Mouse (Mus musculus) intestine, embryonic 14.5 days (tissue): ENCODE results near the gene Pqlc2. TPM values are rescaled to one million over a fixed set of nuclear protein-coding genes. Genes with fewer than 3 reads are reported as not detected.

Experiments used
- ATAC-seq: fragments of 200-750 bp; cut with Nextera tagmentation; replicated peaks from 2 replicates; pipeline ENCODE4 v1.8.0; 2017; ENCODE audit warnings: low read depth, moderate number of reproducible peaks, moderate TSS enrichment, moderate library complexity; ENCODE audit not compliant: low FRiP score, low TSS enrichment
- DNase-seq: peaks from one replicate; pipeline ENCODE4 v3.0.0-alpha.2; 2018; ENCODE audit warnings: low spot score
- H3K27ac ChIP-seq: fragments of 300-500 bp; sonication (generic); 2 replicates; pipeline ENCODE4 v1.5.1; 2014; ENCODE audit warnings: low read depth, mild to moderate bottlenecking, control low read depth
- H3K27me3 ChIP-seq: fragments of 300-500 bp; sonication (generic); replicated peaks from 2 replicates; pipeline ENCODE4 v1.6.1; 2014; ENCODE audit warnings: low read length, control low read depth; ENCODE audit not compliant: control insufficient read depth, insufficient read depth
- H3K36me3 ChIP-seq: fragments of 300-500 bp; sonication (generic); 2 replicates; pipeline ENCODE4 v1.6.1; 2014; ENCODE audit warnings: low read length, control low read depth; ENCODE audit not compliant: control insufficient read depth, insufficient read depth
- H3K4me1 ChIP-seq: fragments of 300-500 bp; sonication (generic); replicated peaks from 2 replicates; pipeline ENCODE4 v1.6.1; 2014; ENCODE audit warnings: low read length, control low read depth, mixed read lengths; ENCODE audit not compliant: control insufficient read depth, insufficient read depth
- H3K4me2 ChIP-seq: fragments of 300-500 bp; sonication (generic); 2 replicates; pipeline ENCODE4 v1.6.1; 2014; ENCODE audit warnings: low read length
- H3K4me3 ChIP-seq: fragments of 300-500 bp; sonication (generic); 2 replicates; pipeline ENCODE4 v1.5.1; 2014; ENCODE audit warnings: low read depth, low read length, control low read depth, mixed read lengths
- H3K9ac ChIP-seq: fragments of 300-500 bp; sonication (generic); 2 replicates; pipeline ENCODE4 v1.6.1; 2014; ENCODE audit warnings: mild to moderate bottlenecking, low read length
- H3K9me3 ChIP-seq: fragments of 300-500 bp; sonication (generic); 2 replicates; pipeline ENCODE4 v1.6.1; 2016; ENCODE audit warnings: low read length, control low read depth; ENCODE audit not compliant: control insufficient read depth
- WGBS: fragments of 180-500 bp; shearing (Covaris S2); extraction: QIAGEN DNeasy Blood & Tissue Kit; methylation state at CpG from one replicate; pipeline ENCODE4 v1.1.7; 2014; 5-methylcytosine and 5-hydroxymethylcytosine counted together
- polyA plus RNA-seq: library from polyadenylated mRNA; unstranded; fragments of >200 nt; fragmentation: Nextera tagmentation; extraction: Ambion mirVana; gene quantifications from 2 replicates; pipeline ENCODE4 v1.2.1, GENCODE M21; 2014

Pqlc2 gene
- polyA plus RNA-seq, 1 experiment from 2014 or later: 17.1 TPM

DNA sequence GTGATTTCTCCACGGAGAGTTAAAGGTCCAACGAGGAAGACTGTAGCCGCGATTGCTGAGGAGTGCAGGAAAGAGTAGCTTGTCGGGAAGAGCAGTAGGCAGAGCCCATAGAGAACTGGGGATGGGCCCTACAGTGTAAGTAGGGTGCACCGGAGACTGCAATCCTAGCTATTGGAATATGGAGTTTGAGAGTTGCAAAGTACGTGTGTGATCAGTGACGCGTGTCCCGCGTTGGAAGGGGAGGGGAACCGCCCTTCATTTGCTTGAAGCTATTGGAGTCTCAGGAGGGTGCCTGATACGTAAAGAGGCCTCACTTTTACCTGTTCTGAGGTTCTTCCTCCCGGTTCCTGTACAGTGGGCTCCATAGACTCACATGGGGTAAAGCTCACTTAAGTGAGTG, 1.2 kb upstream of the Pqlc2 start:
- H3K9me3 ChIP-seq: no peaks in the 10 kb centered on the region
- H3K27me3 ChIP-seq: no peaks in the 10 kb centered on the region
- peak overlapping the region; percentile 95 for H3K4me3 ChIP-seq
- H3K36me3 ChIP-seq: peaks cover 24% of the 10 kb centered on the region
- H3K27ac ChIP-seq: no peak overlapping the region
- H3K4me2 ChIP-seq: peak overlapping the region; percentile 93
- peaks cover 15% of the 10 kb centered on the region; the same call in 1 of the 2 replicates for H3K4me1 ChIP-seq
- peak overlapping the region; percentile 88 for H3K9ac ChIP-seq
- ATAC-seq (no peak), DNase-seq (peak; percentile 63)
- 25% methylated on average over 14 of the region's 14 CpGs for WGBS

- Histone ChIP-seq H3K4me3 (peak overlapping the region; percentile 95), H3K9me3 (no peaks in the 10 kb centered on the region), H3K36me3 (peaks cover 24% of the 10 kb centered on the region), H3K27me3 (no peaks in the 10 kb centered on the region), H3K4me2 (peak overlapping the region; percentile 93), H3K9ac (peak overlapping the region; percentile 88), H3K4me1 (peaks cover 15% of the 10 kb centered on the region; the same call in 1 of the 2 replicates), H3K27ac (peak overlapping the region; percentile 78)
- under 1% methylated on average over 53 of the region's 53 CpGs for WGBS
- ATAC-seq (peak; percentile 75), DNase-seq (no peak)
These were observed 592 bp upstream of the Pqlc2 start for GRCm38 (mm10) chr4:139310899-139311701.

DNA sequence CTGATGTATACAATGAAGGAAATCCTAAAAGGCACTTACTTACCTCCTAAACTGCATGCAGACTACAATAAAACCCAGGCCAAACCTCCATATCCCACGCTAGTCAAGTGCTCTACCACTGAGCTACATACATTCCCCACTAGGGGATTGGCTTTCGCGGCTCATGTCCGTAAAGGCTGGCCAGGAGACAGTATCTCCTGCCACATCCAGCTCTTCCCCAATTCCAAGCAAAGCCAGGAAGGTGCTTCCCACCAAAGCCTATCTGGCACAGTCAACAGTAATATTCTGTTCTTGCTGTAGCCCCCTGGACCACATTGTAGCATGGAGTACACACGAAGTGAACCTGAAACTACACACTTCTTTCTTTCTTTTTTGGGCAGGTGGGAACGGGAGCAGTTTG, 857 bp downstream of the Pqlc2 start:
- WGBS: 19% methylated on average over 6 of the region's 6 CpGs
- no peak for ATAC-seq
- Histone ChIP-seq H3K9ac (peak overlapping the region; percentile 88), H3K4me3 (peak overlapping the region; percentile 95), H3K4me1 (peaks cover 15% of the 10 kb centered on the region; the same call in 1 of the 2 replicates), H3K27me3 (no peaks in the 10 kb centered on the region), H3K4me2 (peak overlapping the region; percentile 93), H3K27ac (no peak overlapping the region), H3K36me3 (peaks cover 10% of the 10 kb centered on the region), H3K9me3 (no peaks in the 10 kb centered on the region)
- DNase-seq: no peak

DNA sequence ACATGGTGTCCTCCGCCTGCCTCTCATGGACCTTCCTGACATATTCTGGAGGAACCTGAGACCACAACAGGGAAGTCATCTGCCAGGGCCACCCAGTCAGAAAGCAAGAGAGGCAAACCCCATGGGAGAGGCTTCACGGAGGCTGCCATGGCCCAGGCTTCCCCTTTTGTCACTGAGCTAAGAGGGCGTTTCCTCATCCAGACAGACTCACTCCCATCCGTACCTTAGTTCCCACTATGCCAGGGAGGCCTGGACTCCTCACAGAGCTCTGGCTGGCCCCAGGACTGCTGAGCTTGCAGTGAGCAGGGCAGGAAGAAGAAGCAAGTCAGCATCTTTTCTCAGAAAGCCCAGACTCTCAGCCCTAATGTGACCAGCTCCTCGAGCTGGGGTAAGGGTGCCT, 2.6 kb downstream of the Pqlc2 start:
- Histone ChIP-seq H3K27me3 (no peaks in the 10 kb centered on the region), H3K4me1 (peaks cover 15% of the 10 kb centered on the region; the same call in 1 of the 2 replicates), H3K36me3 (peaks cover 8% of the 10 kb centered on the region; the same call in 1 of the 2 replicates), H3K4me2 (no peak overlapping the region), H3K9ac (no peak overlapping the region), H3K27ac (no peak overlapping the region), H3K4me3 (no peak overlapping the region), H3K9me3 (no peaks in the 10 kb centered on the region)
- DNase-seq (no peak), ATAC-seq (no peak)
- WGBS: 87% methylated on average over 5 of the region's 5 CpGs

GRCm38 (mm10) chr4:139305521-139305920, 5.0 kb downstream of the Pqlc2 start:
- Histone ChIP-seq H3K36me3 (peaks cover 17% of the 10 kb centered on the region; the same call in 1 of the 2 replicates), H3K4me2 (no peak overlapping the region), H3K9me3 (no peaks in the 10 kb centered on the region), H3K4me1 (0 out of 2 replicates have a peak, but pooled peaks cover 7% of the 10 kb centered on the region), H3K27ac (no peak overlapping the region), H3K9ac (no peak overlapping the region), H3K27me3 (no peaks in the 10 kb centered on the region), H3K4me3 (no peak overlapping the region)
- WGBS: 87% methylated on average over 3 of the region's 3 CpGs
- no peak for DNase-seq
- ATAC-seq: no peak

- Histone ChIP-seq H3K4me1 (no peaks in the 10 kb centered on the region), H3K4me3 (no peak overlapping the region), H3K36me3 (peaks cover 20% of the 10 kb centered on the region; the same call in 1 of the 2 replicates), H3K9me3 (no peaks in the 10 kb centered on the region), H3K27me3 (no peaks in the 10 kb centered on the region), H3K9ac (no peak overlapping the region), H3K27ac (no peak overlapping the region), H3K4me2 (no peak overlapping the region)
- ATAC-seq (no peak), DNase-seq (no peak)
- 65% methylated on average over 5 of the region's 5 CpGs for WGBS
These were observed 8.3 kb downstream of the Pqlc2 start for GRCm38 (mm10) chr4:139302241-139302640.

DNA sequence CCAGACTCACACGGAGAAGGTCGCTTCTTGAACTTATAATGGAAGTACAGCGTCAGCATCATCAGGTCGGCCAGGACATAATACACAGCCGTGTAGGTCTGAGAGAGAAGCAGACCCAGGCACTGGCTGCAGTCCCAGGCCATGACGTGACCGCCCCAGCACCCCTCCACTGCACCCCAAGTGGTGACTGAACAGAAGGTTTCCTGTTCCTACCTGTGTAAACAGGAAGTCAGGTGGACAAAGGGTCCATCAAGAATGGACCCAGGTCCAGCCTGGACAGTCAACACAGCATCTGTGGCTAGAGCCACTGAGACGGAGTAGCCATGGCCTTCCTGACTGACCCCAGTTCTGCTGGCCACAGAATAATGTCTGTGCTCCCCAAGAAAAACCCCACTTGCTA, 8.7 kb downstream of the Pqlc2 start:
- H3K4me2 ChIP-seq: no peak overlapping the region
- peaks cover 20% of the 10 kb centered on the region; the same call in 1 of the 2 replicates for H3K36me3 ChIP-seq
- no peak for DNase-seq
- H3K27me3 ChIP-seq: no peaks in the 10 kb centered on the region
- H3K9me3 ChIP-seq: no peaks in the 10 kb centered on the region
- no peaks in the 10 kb centered on the region; the same call in 1 of the 2 replicates for H3K4me1 ChIP-seq
- no peak overlapping the region for H3K9ac ChIP-seq
- WGBS: 90% methylated on average over 8 of the region's 8 CpGs
- ATAC-seq: no peak
- H3K4me3 ChIP-seq: no peak overlapping the region
- no peak overlapping the region for H3K27ac ChIP-seq

DNA sequence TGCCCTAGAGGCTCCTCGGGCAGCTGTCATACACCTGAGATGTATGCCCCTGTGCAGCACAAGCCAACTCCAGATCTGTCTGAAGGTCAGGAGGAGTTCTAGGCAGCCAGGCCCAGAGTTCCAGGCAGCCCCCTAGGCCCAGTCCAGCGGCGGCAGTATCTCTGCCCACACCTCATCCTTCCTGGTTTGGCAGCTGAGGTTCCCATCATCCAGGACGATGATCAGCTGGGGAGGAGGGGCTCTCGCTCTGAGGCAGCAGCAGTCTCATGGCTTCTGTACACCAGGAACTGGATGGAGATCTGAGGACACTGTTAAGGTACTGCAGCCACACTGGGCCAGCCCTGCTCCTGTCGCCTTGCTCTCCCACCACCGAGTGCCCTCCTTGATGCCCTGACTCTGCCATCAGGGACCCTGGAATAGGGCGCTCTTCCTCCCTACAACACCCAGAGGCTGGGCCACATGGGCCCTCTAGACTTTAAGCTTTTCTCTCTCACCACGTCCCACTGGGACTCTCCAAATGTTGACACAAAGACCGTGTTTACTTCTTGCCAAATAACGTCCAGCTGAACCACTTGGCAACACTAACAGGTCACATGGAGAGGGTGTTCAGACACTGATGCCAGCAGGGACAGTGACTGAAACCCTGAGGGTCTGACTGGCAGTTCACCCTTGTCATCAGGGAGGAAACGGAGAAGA, 11.7 kb downstream of the Pqlc2 start:
- Histone ChIP-seq H3K4me1 (no peaks in the 10 kb centered on the region; the same call in 1 of the 2 replicates), H3K4me3 (no peak overlapping the region), H3K9me3 (no peaks in the 10 kb centered on the region), H3K27ac (no peak overlapping the region), H3K4me2 (no peak overlapping the region), H3K27me3 (no peaks in the 10 kb centered on the region), H3K9ac (no peak overlapping the region), H3K36me3 (peaks cover 17% of the 10 kb centered on the region; the same call in 1 of the 2 replicates)
- ATAC-seq (no peak), DNase-seq (no peak)
- 73% methylated on average over 12 of the region's 12 CpGs for WGBS
